Mouse (Mus musculus): ENCODE data around the gene Fanci. TPM values are rescaled to one million over a fixed set of nuclear protein-coding genes. Genes with fewer than 3 reads are reported as not detected.

Gene Fanci
- polyA plus RNA-seq, 1 experiment from 2014 or later: 1.8 TPM

DNA sequence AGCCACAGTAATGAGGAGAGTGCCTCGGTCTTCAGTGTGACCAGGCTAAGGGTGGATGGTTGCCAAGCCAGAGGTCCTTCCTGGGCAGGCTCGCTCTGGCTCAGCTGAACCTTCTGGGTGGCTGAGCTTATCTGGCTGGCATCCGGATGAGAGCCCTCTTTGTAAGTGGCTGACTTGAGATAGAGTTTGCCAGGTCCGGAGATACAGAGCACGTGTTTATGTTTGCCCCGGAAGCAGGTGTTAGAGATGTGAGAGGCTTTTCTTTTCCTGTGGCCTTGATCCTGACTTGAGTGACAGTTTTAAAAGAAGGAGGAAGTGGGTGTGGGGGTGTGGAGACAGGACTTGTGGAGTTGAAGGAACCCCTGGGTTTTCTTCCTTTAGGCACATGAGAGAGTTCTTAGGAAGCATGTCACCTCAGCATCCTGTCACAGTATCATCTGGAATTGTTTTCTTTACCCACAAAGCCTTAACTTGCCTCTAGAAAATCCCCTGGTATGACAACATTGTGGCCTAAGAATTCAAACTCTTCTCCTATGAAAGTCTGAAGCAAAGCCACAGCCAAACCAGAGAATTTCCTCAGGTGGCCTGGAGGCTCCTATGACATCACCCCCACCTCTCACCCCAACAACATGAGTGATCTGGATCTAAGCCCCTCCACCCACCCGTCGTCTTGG lies 28.2 kb upstream of the Fanci start:
- H3K36me3 ChIP-seq (ENCODE audit: control insufficient read depth, insufficient read depth, low read length): peaks cover 16% of the 10 kb centered on the region
- DNase-seq (ENCODE audit: low spot score): no peak
- H3K27ac ChIP-seq (replicated peaks): no peak overlapping the region
- TF ChIP-seq CTCF (IDR thresholded peaks at IDR 0.05; ENCODE audit: low read depth) (no peak), EP300 (optimal IDR thresholded peaks at IDR 0.05) (no peak)
- 48% methylated on average over 8 of the region's 8 CpGs for WGBS
- 0 out of 2 replicates have a peak, but pooled peaks have one; percentile 18 for ATAC-seq (ENCODE audit: low FRiP score, low TSS enrichment)
- no peaks in the 10 kb centered on the region for H3K4me1 ChIP-seq (replicated peaks; ENCODE audit: control insufficient read depth, insufficient read depth)
- no peaks in the 10 kb centered on the region for H3K9me3 ChIP-seq (ENCODE audit: control insufficient read depth, low read length)
- H3K4me3 ChIP-seq (ENCODE audit: low read depth, low read length): no peak overlapping the region
- no peak overlapping the region for H3K9ac ChIP-seq (ENCODE audit: low read length)
- H3K4me2 ChIP-seq (replicated peaks; ENCODE audit: low read depth): no peak overlapping the region
- H3K27me3 ChIP-seq (ENCODE audit: control insufficient read depth, insufficient read depth, low read length): no peaks in the 10 kb centered on the region

DNA sequence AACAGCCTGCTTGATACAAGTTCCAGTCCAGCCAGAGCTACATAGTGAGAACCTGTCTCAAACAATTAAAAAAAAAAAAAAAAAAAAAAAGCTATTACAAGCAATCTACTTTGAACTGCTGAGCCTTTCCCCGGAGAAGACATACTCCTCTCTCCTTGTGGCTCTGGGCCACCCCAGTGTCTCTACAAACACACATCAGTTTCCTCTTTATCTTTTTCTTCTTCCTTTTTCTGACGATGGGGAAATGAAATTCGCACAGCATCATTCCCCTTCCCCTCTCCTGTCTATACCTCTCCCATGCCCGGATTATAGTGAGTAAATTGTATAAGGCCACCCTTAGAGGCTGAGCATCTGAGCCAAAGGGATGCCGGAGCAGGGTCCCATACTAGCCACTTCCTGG lies 23.1 kb upstream of the Fanci start:
- 77% methylated on average over 5 of the region's 5 CpGs for WGBS

DNA sequence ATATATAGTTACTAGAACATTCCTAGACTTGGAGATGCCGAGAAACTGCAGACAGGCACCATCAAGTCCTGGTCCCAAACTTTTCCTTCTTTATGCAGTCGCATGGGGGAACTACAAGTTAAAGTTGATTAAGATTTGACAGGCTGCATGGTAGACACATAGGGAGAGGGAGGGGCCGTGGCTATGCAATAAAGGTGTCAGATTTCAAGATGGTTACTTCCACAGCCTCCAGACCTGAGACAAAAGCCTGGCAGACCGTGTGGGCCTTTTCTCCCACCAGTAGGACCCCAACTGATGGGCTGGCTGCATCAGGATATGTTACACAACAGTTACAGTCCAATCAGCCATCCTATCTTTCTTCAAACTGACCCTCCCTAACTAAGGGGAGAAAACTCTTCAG lies 22.3 kb upstream of the Fanci start:
- TF ChIP-seq EP300 (optimal IDR thresholded peaks at IDR 0.05) (no peak), CTCF (IDR thresholded peaks at IDR 0.05; ENCODE audit: low read depth) (no peak)
- 32% methylated on average over 4 of the region's 4 CpGs for WGBS
- Histone ChIP-seq H3K9ac (ENCODE audit: low read length) (no peak overlapping the region), H3K27ac (replicated peaks) (no peak overlapping the region), H3K4me1 (replicated peaks; ENCODE audit: control insufficient read depth, insufficient read depth) (no peaks in the 10 kb centered on the region), H3K36me3 (ENCODE audit: control insufficient read depth, insufficient read depth, low read length) (peaks cover 2% of the 10 kb centered on the region; the same call in 1 of the 2 replicates), H3K9me3 (ENCODE audit: control insufficient read depth, low read length) (no peaks in the 10 kb centered on the region), H3K27me3 (ENCODE audit: control insufficient read depth, insufficient read depth, low read length) (no peaks in the 10 kb centered on the region), H3K4me2 (replicated peaks; ENCODE audit: low read depth) (no peak overlapping the region), H3K4me3 (ENCODE audit: low read depth, low read length) (no peak overlapping the region)
- DNase-seq (ENCODE audit: low spot score) (no peak), ATAC-seq (ENCODE audit: low FRiP score, low TSS enrichment) (no peak)

More for the DNA sequence above, 23.1 kb upstream of the Fanci start:
- no peak overlapping the region for H3K9ac ChIP-seq (ENCODE audit: low read length)
- no peaks in the 10 kb centered on the region for H3K4me1 ChIP-seq (replicated peaks; ENCODE audit: control insufficient read depth, insufficient read depth)
- H3K36me3 ChIP-seq (ENCODE audit: control insufficient read depth, insufficient read depth, low read length): peaks cover 5% of the 10 kb centered on the region; the same call in 1 of the 2 replicates
- no peak overlapping the region for H3K4me2 ChIP-seq (replicated peaks; ENCODE audit: low read depth)
- no peak overlapping the region for H3K4me3 ChIP-seq (ENCODE audit: low read depth, low read length)
- no peak overlapping the region for H3K27ac ChIP-seq (replicated peaks)
- no peaks in the 10 kb centered on the region for H3K27me3 ChIP-seq (ENCODE audit: control insufficient read depth, insufficient read depth, low read length)
- DNase-seq (ENCODE audit: low spot score): no peak
- TF ChIP-seq CTCF (IDR thresholded peaks at IDR 0.05; ENCODE audit: low read depth): no peak
- TF ChIP-seq EP300 (optimal IDR thresholded peaks at IDR 0.05): no peak
- no peaks in the 10 kb centered on the region for H3K9me3 ChIP-seq (ENCODE audit: control insufficient read depth, low read length)
- no peak for ATAC-seq (ENCODE audit: low FRiP score, low TSS enrichment)

DNA sequence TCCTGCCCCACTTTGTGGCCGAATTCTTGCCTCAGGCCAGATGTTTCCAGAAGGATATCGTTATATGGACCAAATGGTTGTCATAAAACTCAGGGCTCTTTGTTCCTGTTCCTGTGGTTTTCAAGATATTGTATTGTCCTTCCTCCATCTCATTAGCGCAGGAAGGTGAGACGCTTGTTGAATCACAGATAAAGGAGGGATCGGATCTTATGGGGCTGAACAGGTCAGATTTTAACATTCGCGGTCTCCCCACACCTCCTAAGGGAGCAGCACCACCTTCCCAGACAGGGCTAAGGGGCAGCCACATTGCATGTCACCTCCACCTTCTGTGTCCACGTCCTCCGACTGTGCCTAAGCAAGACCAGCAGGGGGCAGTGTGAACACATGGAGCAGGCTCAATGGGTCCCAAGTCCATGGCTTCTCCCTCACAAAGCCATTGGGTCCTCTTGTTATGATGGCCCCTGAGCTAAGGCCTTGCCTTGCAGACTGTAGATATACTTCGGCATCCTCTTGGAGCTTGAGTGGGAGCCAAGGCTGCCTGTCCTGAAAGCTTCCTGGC lies 20.3 kb upstream of the Fanci start:
- ATAC-seq (ENCODE audit: low FRiP score, low TSS enrichment) (peak; percentile 70), DNase-seq (ENCODE audit: low spot score) (peak; percentile 86)
- Histone ChIP-seq H3K36me3 (ENCODE audit: control insufficient read depth, insufficient read depth, low read length) (no peaks in the 10 kb centered on the region), H3K4me2 (replicated peaks; ENCODE audit: low read depth) (no peak overlapping the region), H3K27me3 (ENCODE audit: control insufficient read depth, insufficient read depth, low read length) (no peaks in the 10 kb centered on the region), H3K9me3 (ENCODE audit: control insufficient read depth, low read length) (no peaks in the 10 kb centered on the region), H3K4me3 (ENCODE audit: low read depth, low read length) (no peak overlapping the region), H3K9ac (ENCODE audit: low read length) (no peak overlapping the region), H3K4me1 (replicated peaks; ENCODE audit: control insufficient read depth, insufficient read depth) (no peaks in the 10 kb centered on the region), H3K27ac (replicated peaks) (no peak overlapping the region)
- WGBS: 42% methylated on average over 10 of the region's 10 CpGs
- TF ChIP-seq EP300 (optimal IDR thresholded peaks at IDR 0.05) (no peak), CTCF (IDR thresholded peaks at IDR 0.05; ENCODE audit: low read depth) (peak; percentile 95)

DNA sequence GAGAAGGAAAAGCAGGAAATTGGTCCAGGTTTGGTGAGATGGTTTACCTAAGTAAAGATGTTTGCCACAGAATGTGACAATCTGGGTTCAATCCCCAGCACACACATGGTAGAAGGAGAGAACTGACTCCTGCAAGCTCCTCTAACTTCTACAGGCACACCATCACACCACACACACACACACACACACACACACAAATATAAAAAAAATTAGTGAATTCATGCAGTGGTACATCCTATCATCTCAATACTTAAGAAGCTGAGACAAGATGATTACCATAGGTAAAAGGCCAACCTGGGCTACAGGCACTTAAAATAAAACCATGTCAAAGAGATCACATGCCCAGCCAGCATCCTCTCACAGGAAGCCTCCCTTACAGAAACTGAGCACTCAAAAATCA lies 17.7 kb upstream of the Fanci start:
- no peak overlapping the region for H3K9ac ChIP-seq (ENCODE audit: low read length)
- TF ChIP-seq CTCF (IDR thresholded peaks at IDR 0.05; ENCODE audit: low read depth) (no peak), EP300 (optimal IDR thresholded peaks at IDR 0.05) (no peak)
- no peaks in the 10 kb centered on the region for H3K27me3 ChIP-seq (ENCODE audit: control insufficient read depth, insufficient read depth, low read length)
- H3K4me2 ChIP-seq (replicated peaks; ENCODE audit: low read depth): no peak overlapping the region
- no peaks in the 10 kb centered on the region for H3K4me1 ChIP-seq (replicated peaks; ENCODE audit: control insufficient read depth, insufficient read depth)
- DNase-seq (ENCODE audit: low spot score) (no peak), ATAC-seq (ENCODE audit: low FRiP score, low TSS enrichment) (no peak)
- H3K36me3 ChIP-seq (ENCODE audit: control insufficient read depth, insufficient read depth, low read length): no peaks in the 10 kb centered on the region
- H3K27ac ChIP-seq (replicated peaks): no peak overlapping the region
- no peaks in the 10 kb centered on the region for H3K9me3 ChIP-seq (ENCODE audit: control insufficient read depth, low read length)
- no peak overlapping the region for H3K4me3 ChIP-seq (ENCODE audit: low read depth, low read length)

DNA sequence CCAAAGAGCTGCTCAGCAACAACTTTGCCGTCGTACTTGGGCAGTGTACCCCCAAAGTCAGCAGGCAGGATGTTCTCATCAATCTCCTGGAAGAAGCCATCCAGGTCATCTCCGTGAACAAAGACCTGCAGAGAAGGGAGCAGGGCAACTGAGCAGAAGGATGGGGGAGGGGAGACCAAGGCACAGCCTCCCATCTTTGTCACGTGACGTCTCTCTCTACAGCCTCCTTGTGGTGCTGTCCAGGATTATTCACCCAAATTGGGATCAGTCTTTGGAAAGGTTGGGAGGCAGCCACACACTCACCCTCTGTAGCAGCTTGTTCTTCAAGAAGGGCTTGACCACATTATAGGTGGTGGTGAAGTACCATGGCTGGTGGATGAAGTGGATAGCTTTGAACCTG lies 16.1 kb upstream of the Fanci start:
- Histone ChIP-seq H3K27ac (replicated peaks) (no peak overlapping the region), H3K4me2 (replicated peaks; ENCODE audit: low read depth) (no peak overlapping the region), H3K27me3 (ENCODE audit: control insufficient read depth, insufficient read depth, low read length) (no peaks in the 10 kb centered on the region), H3K4me1 (replicated peaks; ENCODE audit: control insufficient read depth, insufficient read depth) (no peaks in the 10 kb centered on the region), H3K4me3 (ENCODE audit: low read depth, low read length) (no peak overlapping the region), H3K9me3 (ENCODE audit: control insufficient read depth, low read length) (no peaks in the 10 kb centered on the region), H3K9ac (ENCODE audit: low read length) (no peak overlapping the region), H3K36me3 (ENCODE audit: control insufficient read depth, insufficient read depth, low read length) (no peaks in the 10 kb centered on the region)
- 63% methylated on average over 5 of the region's 5 CpGs for WGBS
- DNase-seq (ENCODE audit: low spot score) (no peak), ATAC-seq (ENCODE audit: low FRiP score, low TSS enrichment) (no peak)
- TF ChIP-seq EP300 (optimal IDR thresholded peaks at IDR 0.05) (no peak), CTCF (IDR thresholded peaks at IDR 0.05; ENCODE audit: low read depth) (no peak)
